Mouse (Mus musculus) naive thymus-derived CD4-positive, alpha-beta T cell, adult 5 months (primary cell): Measurements from ENCODE around the gene Ccp110. TPM values are rescaled to one million over a fixed set of nuclear protein-coding genes. Genes with fewer than 3 reads are reported as not detected.

Experiments used
- polyA plus RNA-seq: library from polyadenylated mRNA; unstranded; fragments of 100-300 nt; shearing (Covaris generic); gene quantifications from one replicate; pipeline ENCODE4 v1.2.1, GENCODE M21; 2017

Ccp110 gene
- 4.0 TPM for polyA plus RNA-seq

DNA sequence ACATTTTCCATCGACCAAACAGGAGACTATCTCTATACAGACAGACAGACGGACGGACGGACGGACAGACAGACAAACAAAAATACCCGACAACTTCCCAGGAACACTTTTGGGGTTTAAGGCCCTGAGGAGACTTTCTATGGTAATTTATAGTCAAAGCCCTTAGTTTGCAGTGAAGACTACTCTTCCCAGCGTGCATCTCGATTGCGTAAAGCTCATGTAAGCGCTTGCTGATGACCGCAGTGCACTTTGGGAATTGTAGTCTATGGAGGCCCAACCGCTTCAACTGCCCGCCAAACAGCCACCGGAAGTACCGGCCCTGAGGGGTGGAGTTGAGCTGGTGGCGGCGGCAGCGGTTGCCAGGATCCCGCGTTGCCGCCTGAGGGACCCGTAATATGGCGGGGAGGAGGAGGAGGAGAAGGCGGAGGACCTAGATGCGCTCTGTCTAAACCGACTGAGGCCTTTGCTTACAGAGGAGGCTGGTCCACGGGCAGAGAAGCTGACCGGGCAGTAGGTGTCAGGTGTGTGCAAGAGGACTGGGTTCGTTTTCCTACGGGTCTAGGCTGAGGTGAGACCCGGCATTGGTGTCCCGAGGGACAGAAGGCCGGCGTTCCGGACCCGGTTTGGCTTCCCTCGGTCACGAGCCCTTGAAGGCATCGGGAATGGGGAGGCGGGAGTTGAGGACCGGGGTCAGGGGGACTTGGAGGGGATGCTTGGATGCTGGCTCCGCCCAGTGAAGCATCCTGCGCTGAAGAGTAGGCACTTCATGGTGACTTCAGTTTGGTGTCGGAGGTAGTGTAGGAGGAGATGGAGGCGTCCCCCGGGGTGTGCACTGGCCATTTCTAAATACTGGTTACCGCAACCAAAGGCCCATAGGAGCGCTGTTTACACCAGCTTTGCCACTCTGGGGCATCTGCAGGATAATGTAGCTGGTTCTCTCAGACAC is at the start of gene Ccp110:
Gene Ccp110, plus strand, starts transcription at position 325 of the 946 bp plus-strand sequence.

GRCm38 (mm10) chr7:118705101-118705961 is 7.0 kb upstream of the Ccp110 start, which contains the start of gene Gde1:
Gene Gde1 (minus strand): TSS chr7:118705778.

DNA sequence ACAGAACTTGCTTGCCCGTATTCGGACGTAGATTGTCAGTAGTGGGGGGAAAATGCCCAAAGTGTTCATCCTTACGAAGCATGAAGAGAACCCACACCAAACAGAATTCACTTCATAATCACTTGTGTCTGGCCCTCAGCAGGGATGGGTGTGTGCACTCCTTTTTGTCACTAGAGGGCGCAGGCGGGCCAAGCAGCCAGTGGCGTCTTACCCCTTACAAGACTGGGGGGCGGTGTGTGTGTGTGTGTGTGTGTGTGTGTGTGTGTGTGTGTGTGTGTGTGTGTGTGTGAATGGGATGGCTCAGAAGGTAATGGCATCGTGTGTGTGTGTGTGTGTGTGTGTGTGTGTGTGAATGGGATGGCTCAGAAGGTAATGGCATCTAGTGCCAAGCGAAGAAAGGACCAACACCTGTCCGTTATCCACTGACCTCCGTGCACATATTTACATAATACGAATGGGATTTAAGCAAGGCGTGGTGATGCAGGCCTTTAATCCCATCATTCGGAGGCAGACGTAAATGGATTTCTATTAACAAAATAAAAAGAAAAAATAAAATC is 27.7 kb downstream of the Ccp110 start, which contains the start of gene Vps35l:
Gene Vps35l, plus strand, starts transcription at position 252 of the 557 bp plus-strand sequence.

Other genes starting within 250 kb of the Ccp110 start
- 0.05 TPM for gene Itpripl2, start 220.6 kb upstream of the Ccp110 start, polyA plus RNA-seq
- gene Coq7, start 179.2 kb upstream of the Ccp110 start, polyA plus RNA-seq = 13.0 TPM
- not detected for gene Tmc7, start 127.8 kb upstream of the Ccp110 start, polyA plus RNA-seq
- gene Tmc5, start 115.3 kb upstream of the Ccp110 start, polyA plus RNA-seq = not detected
- 35.7 TPM for gene Gde1, start 6.8 kb upstream of the Ccp110 start, polyA plus RNA-seq
- 76.0 TPM for gene Vps35l, start 27.7 kb downstream of the Ccp110 start, polyA plus RNA-seq
- gene Iqck, start 143.2 kb downstream of the Ccp110 start, polyA plus RNA-seq = 0.26 TPM
- gene Knop1, start 143.7 kb downstream of the Ccp110 start, polyA plus RNA-seq = 30.5 TPM